8 mouse cellular contexts compared by ENCODE assay signal in the genomic region with DNA sequence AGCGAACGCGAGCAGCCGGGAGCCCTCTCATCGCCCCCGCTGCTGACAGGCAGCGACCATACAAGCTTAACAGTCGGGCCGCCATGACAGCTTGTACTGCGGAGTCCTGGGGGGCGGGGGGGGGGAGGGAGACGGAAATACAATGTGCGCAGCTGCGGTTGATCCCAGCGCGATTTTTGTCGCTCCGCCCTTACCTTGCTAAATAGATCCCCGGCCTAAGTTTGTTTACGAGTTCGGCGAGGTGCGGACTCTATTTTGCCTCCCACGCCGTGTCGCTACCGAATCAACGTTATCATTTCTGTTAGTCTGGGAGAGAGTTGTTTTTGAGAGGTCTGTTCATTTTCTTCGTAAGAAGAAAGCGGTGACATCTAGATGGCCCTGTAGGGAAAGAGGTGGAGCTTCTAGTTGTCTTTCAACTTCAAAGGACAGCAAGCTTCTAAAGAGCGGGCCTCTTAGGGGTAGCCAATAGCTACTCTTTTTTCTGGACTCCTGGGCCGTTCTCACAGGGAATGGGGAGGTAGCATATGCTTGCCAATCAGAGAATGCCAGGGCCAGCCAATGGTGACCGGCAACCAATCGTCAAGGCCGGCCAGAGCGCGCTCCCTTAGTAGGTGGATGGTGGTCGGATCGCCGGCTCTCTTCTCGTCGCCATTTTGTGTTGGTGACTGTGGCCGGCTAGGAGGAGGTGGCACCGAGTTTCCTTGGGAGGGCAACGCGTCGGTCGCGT. TPM values are rescaled to one million over a fixed set of nuclear protein-coding genes. Genes with fewer than 3 reads are reported as not detected.
DNase-seq lines count a peak whose midpoint lies in the region; ATAC-seq lines count a peak whose summit lies in the region.

Gene Rbm10, plus strand, starts transcription at position 328 of the 727 bp plus-strand sequence.
Gene Ndufb11, minus strand, starts transcription at position 444 of the 727 bp plus-strand sequence.

- peak; percentile 86 for DNase-seq in NIH3T3 (ENCODE audit: low read depth)
- DNase-seq in cerebellum, postnatal 10 days = peak; percentile 79 to 86
- DNase-seq in frontal cortex, postnatal 10 days (ENCODE audit: low spot score in 2 of 2) = peak; percentile 79 to 82
- peak; percentile 72 to 80 for DNase-seq in layer of hippocampus, postnatal 14 days (ENCODE audit: low spot score in 2 of 2)
- DNase-seq in lung, postnatal 14 days = peak; percentile 74
- peak; percentile 62 for DNase-seq in retina, adult 2 months (ENCODE audit: low read depth, low spot score)
- DNase-seq in thymus, postnatal 36 days = peak; percentile 70 to 74

- peak within 1 kb of the TSS; percentile 60 for H3K4me2 ChIP-seq in hindbrain, embryonic 12.5 days (replicated peaks)

- no peaks in the 10 kb centered on the region; the same call in 1 of the 2 replicates for H3K36me3 ChIP-seq in hindbrain, embryonic 12.5 days

- peak; percentile 97 for ATAC-seq in hindbrain, embryonic 12.5 days (ENCODE audit: low FRiP score)

- H3K9ac ChIP-seq in hindbrain, embryonic 12.5 days = peak within 1 kb of the TSS; percentile 75

- no peaks in the 10 kb centered on the region for H3K27me3 ChIP-seq in hindbrain, embryonic 12.5 days

- peak within 1 kb of the TSS; percentile 53 for H3K4me3 ChIP-seq in hindbrain, embryonic 12.5 days

- peaks cover 12% of the 10 kb centered on the region; the same call in 1 of the 2 replicates for H3K4me1 ChIP-seq in hindbrain, embryonic 12.5 days

- H3K27ac ChIP-seq in hindbrain, embryonic 12.5 days = peak within 1 kb of the TSS; percentile 93

- H3K9me3 ChIP-seq in hindbrain, embryonic 12.5 days (replicated peaks) = no peaks in the 10 kb centered on the region

- 18% methylated on average over 49 of the region's 49 CpGs for WGBS in hindbrain, embryonic 12.5 days

RNA-seq across cellular contexts. Expression of gene Rbm10, which starts in this region (rescaled TPM):
- 74.4 and 74.9 TPM in 2 replicates for polyA plus RNA-seq in hindbrain, embryonic 12.5 days (2016; fragmentation: Nextera tagmentation; extraction: Ambion mirVana)
- 10 to 100 TPM; 38.5 to 41.7 TPM for total RNA-seq in layer of hippocampus, postnatal 14 days (2021)

RNA-seq across cellular contexts. Expression of gene Ndufb11, which starts in this region (rescaled TPM):
- 192 and 201 TPM in 2 replicates for polyA plus RNA-seq in hindbrain, embryonic 12.5 days (2016; fragmentation: Nextera tagmentation; extraction: Ambion mirVana)
- 100 to 1,000 TPM; 169 to 189 TPM for total RNA-seq in layer of hippocampus, postnatal 14 days (2021)

Comparison
In these comparisons a context has a peak if more than half of its experiments do, and no peak if none do; other contexts are left out.
1. Peak in every context shown above with its lines: DNase-seq, ATAC-seq, H3K4me3 ChIP-seq and H3K27ac ChIP-seq.